Mouse (Mus musculus) midbrain, embryonic 16.5 days (tissue): ENCODE measurements at regions not wholly inside any gene's neighbourhood (a gene's known extent, or its start where the extent isn't known, plus 50 kb on each side); places are given as distances from the start of the nearest gene placed in this dataset. TPM values are rescaled to one million over a fixed set of nuclear protein-coding genes. Genes with fewer than 3 reads are reported as not detected.

Experiments used
- ATAC-seq: fragments of 200-750 bp; cut with Nextera tagmentation; 2 replicates; pipeline ENCODE4 v1.8.0; 2017; ENCODE audit warnings: moderate TSS enrichment
- H3K27ac ChIP-seq: fragments of 300-500 bp; sonication (generic); 2 replicates; pipeline ENCODE4 v1.5.1; 2014; ENCODE audit warnings: mild to moderate bottlenecking, low read length, mixed read lengths
- H3K27me3 ChIP-seq: fragments of 300-500 bp; sonication (generic); 2 replicates; pipeline ENCODE4 v1.6.1; 2014; ENCODE audit warnings: low read depth, low read length, mixed read lengths; ENCODE audit not compliant: control insufficient read depth, insufficient read depth
- H3K36me3 ChIP-seq: fragments of 300-500 bp; sonication (generic); 2 replicates; pipeline ENCODE4 v1.6.1; 2014; ENCODE audit warnings: mild to moderate bottlenecking, low read length, moderate library complexity, mixed read lengths; ENCODE audit not compliant: control insufficient read depth, insufficient read depth
- H3K4me1 ChIP-seq: fragments of 300-500 bp; sonication (generic); 2 replicates; pipeline ENCODE4 v1.6.1; 2014; ENCODE audit warnings: mild to moderate bottlenecking, low read length, mixed read lengths; ENCODE audit not compliant: control insufficient read depth, insufficient read depth
- H3K4me2 ChIP-seq: fragments of 300-500 bp; sonication (generic); 2 replicates; pipeline ENCODE4 v1.6.1; 2014; ENCODE audit warnings: mild to moderate bottlenecking, low read length, mixed read lengths
- H3K4me3 ChIP-seq: fragments of 300-500 bp; sonication (generic); 2 replicates; pipeline ENCODE4 v1.5.1; 2014; ENCODE audit warnings: low read depth, mild to moderate bottlenecking, low read length, moderate library complexity, mixed read lengths
- H3K9ac ChIP-seq: fragments of 300-500 bp; sonication (generic); 2 replicates; pipeline ENCODE4 v1.6.1; 2014; ENCODE audit warnings: low read depth, low read length, mixed read lengths
- H3K9me3 ChIP-seq: fragments of 300-500 bp; sonication (generic); replicated peaks from 2 replicates; pipeline ENCODE4 v1.6.1; 2014; ENCODE audit warnings: mild to moderate bottlenecking, low read length, mixed read lengths; ENCODE audit not compliant: control insufficient read depth, poor library complexity, severe bottlenecking
- WGBS: fragments of 180-500 bp; shearing (Covaris S2); extraction: QIAGEN DNeasy Blood & Tissue Kit; methylation state at CpG from one replicate; pipeline ENCODE4 v1.1.7; 2014; 5-methylcytosine and 5-hydroxymethylcytosine counted together
- microRNA-seq: library from miRNA; unstranded; fragments of <30 nt; microRNA quantifications from one replicate; pipeline ENCODE4, GENCODE M21; 2017

DNA sequence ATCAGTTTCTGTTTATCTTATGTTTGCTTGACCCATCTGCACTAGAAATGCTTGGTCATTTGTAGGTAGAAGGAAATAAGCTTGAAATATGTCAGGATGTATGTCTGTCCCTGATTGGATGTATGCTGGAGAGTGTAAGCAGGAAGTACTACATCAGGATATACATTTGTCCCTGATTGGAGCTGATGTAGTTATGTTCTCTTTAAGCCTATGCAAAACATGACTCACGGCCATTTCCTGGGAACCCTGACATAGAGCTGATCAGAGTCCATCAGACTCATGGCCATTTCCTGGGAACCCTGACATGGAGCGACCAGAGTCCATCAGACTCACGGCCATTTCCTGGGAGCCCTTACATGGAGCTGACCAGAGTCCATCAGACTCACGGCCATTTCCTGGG lies 858.6 kb downstream of the Cps1 start:
- no peak overlapping the region for H3K4me3 ChIP-seq
- H3K27me3 ChIP-seq = no peaks in the 10 kb centered on the region
- H3K9ac ChIP-seq = no peak overlapping the region
- H3K9me3 ChIP-seq = no peaks in the 10 kb centered on the region
- H3K36me3 ChIP-seq = no peaks in the 10 kb centered on the region
- no peak overlapping the region for H3K27ac ChIP-seq
- no peak for ATAC-seq
- H3K4me1 ChIP-seq = no peaks in the 10 kb centered on the region
- 90% methylated on average over 4 of the region's 4 CpGs for WGBS
- H3K4me2 ChIP-seq = no peak overlapping the region

Small RNAs in the stretch of these regions (microRNA-seq; reads per million reads assigned to microRNA genes)
- gene Gm23189 = not detected
